In genomic region chr13:60044876-60045275, GRCm38 (mm10) we compare ENCODE assay signal across 14 mouse cellular contexts.
A peak's percentile ranks its signal among the peaks of the same experiment; 100 is the strongest.
DNase-seq lines count a peak whose midpoint lies in the region; ATAC-seq and TF ChIP-seq lines count a peak whose summit lies in the region.
"Had no signal": no experiment of that assay in that cellular context is flagged by ENCODE, and none has a peak within 500 bp of the region (broad histone marks: within the 10 kb centered on the region; RNA-seq: fewer than 3 reads in every experiment).

No protein-coding gene starts in this region.

- TF ChIP-seq CTCF in forebrain, postnatal 0 days (IDR thresholded peaks at IDR 0.05; ENCODE audit: low read depth) = 0 out of 2 replicates have a peak, but pooled peaks have one; percentile 3

- no peak overlapping the region for H3K4me3 ChIP-seq in heart, embryonic 12.5 days
- H3K4me3 ChIP-seq in embryonic facial prominence, embryonic 10.5 days = no peak overlapping the region
- no peak overlapping the region for H3K4me3 ChIP-seq in forebrain, postnatal 0 days (ENCODE audit: low read depth, low read length)
- H3K4me3 ChIP-seq: hindbrain, embryonic 15.5 days; megakaryocyte, embryonic 14.5 days had no signal

- H3K4me1 ChIP-seq in heart, embryonic 12.5 days (replicated peaks) = peaks cover 32% of the 10 kb centered on the region
- peaks cover 33% of the 10 kb centered on the region for H3K4me1 ChIP-seq in embryonic facial prominence, embryonic 10.5 days
- peaks cover 12% of the 10 kb centered on the region for H3K4me1 ChIP-seq in forebrain, postnatal 0 days (ENCODE audit: insufficient read depth)
- H3K4me1 ChIP-seq: megakaryocyte, embryonic 14.5 days had no signal

- no peak overlapping the region for H3K9ac ChIP-seq in heart, embryonic 12.5 days
- no peak overlapping the region for H3K9ac ChIP-seq in forebrain, postnatal 0 days
- H3K9ac ChIP-seq: hindbrain, embryonic 15.5 days; lung, embryonic 14.5 days had no signal

- 35% methylated on average over 6 of the region's 6 CpGs for WGBS in heart, embryonic 12.5 days
- WGBS in embryonic facial prominence, embryonic 10.5 days = 53% methylated on average over 6 of the region's 6 CpGs
- WGBS in forebrain, postnatal 0 days = 17% methylated on average over 6 of the region's 6 CpGs

- no peak overlapping the region for H3K27ac ChIP-seq in heart, embryonic 12.5 days (ENCODE audit: poor library complexity, severe bottlenecking)
- 0 out of 2 replicates have a peak overlapping the region, but pooled peaks have one; percentile 0 for H3K27ac ChIP-seq in embryonic facial prominence, embryonic 10.5 days (replicated peaks)
- no peak overlapping the region for H3K27ac ChIP-seq in forebrain, postnatal 0 days (ENCODE audit: low read depth, low read length)
- H3K27ac ChIP-seq: hindbrain, embryonic 15.5 days had no signal

- H3K36me3 ChIP-seq in heart, embryonic 12.5 days = no peaks in the 10 kb centered on the region
- no peaks in the 10 kb centered on the region for H3K36me3 ChIP-seq in embryonic facial prominence, embryonic 10.5 days (replicated peaks)
- no peaks in the 10 kb centered on the region for H3K36me3 ChIP-seq in forebrain, postnatal 0 days (ENCODE audit: insufficient read depth)
- H3K36me3 ChIP-seq: hindbrain, embryonic 15.5 days had no signal

- H3K27me3 ChIP-seq in heart, embryonic 12.5 days (replicated peaks) = no peaks in the 10 kb centered on the region
- H3K27me3 ChIP-seq in embryonic facial prominence, embryonic 10.5 days (replicated peaks; ENCODE audit: low read depth, poor library complexity, severe bottlenecking) = peaks cover 14% of the 10 kb centered on the region
- no peaks in the 10 kb centered on the region for H3K27me3 ChIP-seq in forebrain, postnatal 0 days (ENCODE audit: insufficient read depth, low read length)
- H3K27me3 ChIP-seq: hindbrain, embryonic 15.5 days; megakaryocyte, embryonic 14.5 days had no signal

- DNase-seq in heart, postnatal 4 days = no peak
- peak; percentile 10 for DNase-seq in left cerebral cortex, postnatal 4 days
- DNase-seq in left cerebral cortex, adult 9 months (ENCODE audit: low spot score in 2 of 2) = no peak
- no peak for DNase-seq in embryonic facial prominence, embryonic 10.5 days (ENCODE audit: low spot score)
- DNase-seq in forebrain, postnatal 0 days = peak; percentile 48
- DNase-seq in testis, postnatal 14 days (ENCODE audit: low spot score) = no peak
- no peak for DNase-seq in left cerebral cortex, adult 18-20 months (ENCODE audit: low spot score in 2 of 2)
- DNase-seq: B cell, adult 2 months; cerebellum, postnatal 25 days; gastrocnemius, postnatal 36 days had no signal

- no peaks in the 10 kb centered on the region for H3K9me3 ChIP-seq in heart, embryonic 12.5 days (replicated peaks)
- H3K9me3 ChIP-seq in embryonic facial prominence, embryonic 10.5 days = no peaks in the 10 kb centered on the region
- H3K9me3 ChIP-seq in forebrain, postnatal 0 days (ENCODE audit: low read length) = no peaks in the 10 kb centered on the region
- H3K9me3 ChIP-seq: hindbrain, embryonic 15.5 days had no signal

- intact Hi-C loops in left cerebral cortex, postnatal 4 days (cut with DNase I) = no loop called here

- ATAC-seq in heart, embryonic 12.5 days (ENCODE audit: insufficient number of reproducible peaks, low FRiP score) = no peak
- peak; percentile 33; the same call in 1 of the 2 replicates for ATAC-seq in forebrain, postnatal 0 days

- H3K4me2 ChIP-seq in heart, embryonic 12.5 days = peak overlapping the region; percentile 37
- no peak overlapping the region for H3K4me2 ChIP-seq in forebrain, postnatal 0 days (ENCODE audit: low read depth)
- H3K4me2 ChIP-seq: hindbrain, embryonic 15.5 days; lung, embryonic 14.5 days had no signal

Comparison
In these comparisons a context has a peak if more than half of its experiments do, and no peak if none do; other contexts are left out.
1. DNase-seq: peak in left cerebral cortex, postnatal 4 days (single experiment) and forebrain, postnatal 0 days (single experiment); none in heart, postnatal 4 days (single experiment), left cerebral cortex, adult 9 months (0 of 2), embryonic facial prominence, embryonic 10.5 days (single experiment), testis, postnatal 14 days (single experiment) and left cerebral cortex, adult 18-20 months (0 of 2).